Mouse (Mus musculus) erythroid progenitor cell, adult 5-6 weeks (primary cell): Measurements from ENCODE around the gene Myf6. TPM values are rescaled to one million over a fixed set of nuclear protein-coding genes. Genes with fewer than 3 reads are reported as not detected.

Source experiments
- ATAC-seq: replicated peaks from 2 replicates; pipeline ENCODE4 v1.8.0; 2016; ENCODE audit warnings: moderate number of reproducible peaks, mild to moderate bottlenecking, moderate TSS enrichment, inconsistent platforms; ENCODE audit not compliant: poor library complexity, low FRiP score, severe bottlenecking
- total RNA-seq, 2 experiments: library from RNA; stranded (forward) in 1 of 2; stranded (reverse) in 1 of 2; fragments of 150-400 nt in 1 of 2; fragments of 186-747, 209-891 nt in 1 of 2; gene quantifications; 2 replicates each; pipeline versions ENCODE4 v1.2.3 to v1.2.4; 2015 to 2017; ENCODE audit warnings: low replicate concordance in 2 of 2

Gene Myf6
- total RNA-seq, 2 experiments from 2014 or later, result not detected

DNA sequence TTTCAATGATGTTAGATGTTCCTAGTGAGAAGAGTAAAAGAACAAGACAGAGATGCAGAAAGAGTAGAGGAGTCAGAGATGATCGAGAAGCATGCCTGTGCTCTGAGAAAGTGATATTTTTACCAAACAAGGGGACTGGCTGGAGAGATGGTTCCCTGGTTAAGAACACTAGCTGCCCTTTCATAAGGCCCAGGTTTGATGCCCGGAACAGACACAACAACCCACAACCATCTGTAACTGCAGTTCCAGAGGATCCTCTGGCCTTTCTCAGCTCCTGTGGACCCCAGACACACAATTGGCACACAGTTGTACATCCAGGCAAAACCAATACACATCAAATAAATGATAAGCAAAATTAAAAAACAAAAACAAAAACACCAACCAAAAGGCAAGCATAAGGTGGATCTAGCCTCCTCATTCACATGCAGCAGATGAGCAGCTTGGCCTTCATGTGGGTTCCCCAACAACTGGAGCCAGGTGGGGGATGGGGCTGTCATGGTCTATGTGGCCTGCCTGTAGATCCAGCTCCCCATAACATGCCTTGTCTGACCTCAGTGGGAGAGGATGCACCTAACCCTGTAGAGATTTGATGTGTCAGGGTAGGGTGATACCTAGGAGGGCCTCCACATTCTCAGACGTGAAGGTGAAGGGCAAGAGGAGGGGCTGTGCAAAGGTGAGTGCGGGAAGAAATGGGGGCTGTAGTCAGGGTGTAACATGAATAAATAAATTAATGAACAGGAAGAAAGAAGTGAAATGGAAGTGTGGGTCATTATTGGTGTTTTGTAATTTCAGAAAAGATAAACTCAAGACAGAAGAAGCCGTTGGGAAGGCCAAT, 44.8 kb downstream of the Myf6 start:
- ATAC-seq, result no peak

Other genes starting within 250 kb of the Myf6 start
- not detected in 2 replicates for gene Lin7a, start 223.1 kb downstream of the Myf6 start, total RNA-seq (2015; ENCODE audit: low replicate concordance)
- not detected in 2 replicates for gene Lin7a, start 223.1 kb downstream of the Myf6 start, total RNA-seq (2017; ENCODE audit: low replicate concordance)
- not detected in 2 replicates for gene Myf5, start 8.6 kb downstream of the Myf6 start, total RNA-seq (2015; ENCODE audit: low replicate concordance)
- gene Myf5, start 8.6 kb downstream of the Myf6 start, total RNA-seq (2017; ENCODE audit: low replicate concordance), result not detected in 2 replicates
- not detected in 2 replicates for gene Ptprq, start 225.3 kb upstream of the Myf6 start, total RNA-seq (2015; ENCODE audit: low replicate concordance)
- not detected in 2 replicates for gene Ptprq, start 225.3 kb upstream of the Myf6 start, total RNA-seq (2017; ENCODE audit: low replicate concordance)